Mouse (Mus musculus): ENCODE measurements around the gene Ugt8a. TPM values are rescaled to one million over a fixed set of nuclear protein-coding genes. Genes with fewer than 3 reads are reported as not detected.

Gene Ugt8a
- polyA plus RNA-seq, 1 experiment from 2014 or later, result 0.39 TPM

- 65% methylated on average over 3 of the region's 3 CpGs for WGBS (ENCODE audit: insufficient replicate concordance)
- ATAC-seq (no peak), DNase-seq (no peak)
- no peaks in the 10 kb centered on the region for H3K36me3 ChIP-seq (replicated peaks; ENCODE audit: insufficient read depth, low read length)
- H3K4me3 ChIP-seq (ENCODE audit: low read depth, low read length), result no peak overlapping the region
- no peak for TF ChIP-seq EP300 (IDR thresholded peaks at IDR 0.05; ENCODE audit: low read depth)
- no peak for TF ChIP-seq CTCF (IDR thresholded peaks at IDR 0.05; ENCODE audit: low read depth)
- H3K9ac ChIP-seq (replicated peaks), result no peak overlapping the region
- no peak overlapping the region for H3K4me2 ChIP-seq (ENCODE audit: low read depth, low read length)
- H3K27ac ChIP-seq (ENCODE audit: low read depth), result no peak overlapping the region
- no peaks in the 10 kb centered on the region for H3K27me3 ChIP-seq (ENCODE audit: insufficient read depth, low read length)
- no peaks in the 10 kb centered on the region for H3K9me3 ChIP-seq (ENCODE audit: low read length)
- H3K4me1 ChIP-seq (ENCODE audit: insufficient read depth), result no peaks in the 10 kb centered on the region
These were observed 17.9 kb upstream of the Ugt8a start for GRCm38 (mm10) chr3:125956196-125956885.

DNA sequence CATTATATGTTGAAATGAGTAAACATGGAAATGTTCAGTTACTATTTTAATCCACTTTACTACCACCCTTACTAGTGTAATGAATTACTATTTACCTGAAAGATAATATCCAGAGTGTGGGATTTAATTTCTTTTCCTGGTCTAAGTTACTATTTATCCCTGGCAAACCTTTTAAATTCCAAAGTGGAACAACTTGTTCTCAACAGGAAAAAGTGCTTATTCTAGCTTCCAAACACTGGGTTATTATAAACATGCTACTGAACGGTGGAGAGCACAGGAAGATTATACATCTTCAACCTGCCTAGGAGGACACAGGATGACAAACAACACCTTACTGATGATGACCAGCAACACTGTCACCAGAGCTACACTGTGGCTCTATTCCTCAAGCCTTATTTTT, 16.5 kb upstream of the Ugt8a start:
- Histone ChIP-seq H3K9me3 (ENCODE audit: low read length) (no peaks in the 10 kb centered on the region), H3K27ac (ENCODE audit: low read depth) (no peak overlapping the region), H3K4me1 (ENCODE audit: insufficient read depth) (no peaks in the 10 kb centered on the region), H3K4me2 (ENCODE audit: low read depth, low read length) (no peak overlapping the region), H3K36me3 (replicated peaks; ENCODE audit: insufficient read depth, low read length) (no peaks in the 10 kb centered on the region), H3K9ac (replicated peaks) (no peak overlapping the region), H3K4me3 (ENCODE audit: low read depth, low read length) (no peak overlapping the region), H3K27me3 (ENCODE audit: insufficient read depth, low read length) (no peaks in the 10 kb centered on the region)
- WGBS (ENCODE audit: insufficient replicate concordance), result 78% methylated on average over 1 of the region's 1 CpGs
- no peak for DNase-seq
- ATAC-seq, result no peak
- no peak for TF ChIP-seq EP300 (IDR thresholded peaks at IDR 0.05; ENCODE audit: low read depth)
- TF ChIP-seq CTCF (IDR thresholded peaks at IDR 0.05; ENCODE audit: low read depth), result no peak

- 52% methylated on average over 3 of the region's 3 CpGs for WGBS (ENCODE audit: insufficient replicate concordance)
- DNase-seq, result no peak
- ATAC-seq, result no peak
These were observed 2.4 kb upstream of the Ugt8a start for GRCm38 (mm10) chr3:125940811-125941210.

GRCm38 (mm10) chr3:125938756-125939109, 314 bp upstream of the Ugt8a start:
- Histone ChIP-seq H3K4me1 (ENCODE audit: insufficient read depth) (peaks cover 7% of the 10 kb centered on the region), H3K27me3 (ENCODE audit: insufficient read depth, low read length) (peaks cover 27% of the 10 kb centered on the region), H3K27ac (ENCODE audit: low read depth) (no peak overlapping the region), H3K9me3 (ENCODE audit: low read length) (no peaks in the 10 kb centered on the region), H3K4me2 (ENCODE audit: low read depth, low read length) (peak overlapping the region; percentile 69), H3K4me3 (ENCODE audit: low read depth, low read length) (peak overlapping the region; percentile 49), H3K36me3 (replicated peaks; ENCODE audit: insufficient read depth, low read length) (no peaks in the 10 kb centered on the region), H3K9ac (replicated peaks) (no peak overlapping the region)
- WGBS (ENCODE audit: insufficient replicate concordance), result 1% methylated on average over 20 of the region's 37 CpGs
- no peak for TF ChIP-seq CTCF (IDR thresholded peaks at IDR 0.05; ENCODE audit: low read depth)
- TF ChIP-seq EP300 (IDR thresholded peaks at IDR 0.05; ENCODE audit: low read depth), result no peak
- peak; percentile 15 for DNase-seq
- peak; percentile 46 for ATAC-seq

More at GRCm38 (mm10) chr3:125940811-125941210, 2.4 kb upstream of the Ugt8a start:
- Histone ChIP-seq H3K9me3 (ENCODE audit: low read length) (no peaks in the 10 kb centered on the region), H3K27me3 (ENCODE audit: insufficient read depth, low read length) (peaks cover 25% of the 10 kb centered on the region), H3K9ac (replicated peaks) (no peak overlapping the region), H3K4me3 (ENCODE audit: low read depth, low read length) (no peak overlapping the region), H3K4me2 (ENCODE audit: low read depth, low read length) (no peak overlapping the region), H3K27ac (ENCODE audit: low read depth) (no peak overlapping the region), H3K36me3 (replicated peaks; ENCODE audit: insufficient read depth, low read length) (no peaks in the 10 kb centered on the region), H3K4me1 (ENCODE audit: insufficient read depth) (peaks cover 7% of the 10 kb centered on the region)
- TF ChIP-seq EP300 (IDR thresholded peaks at IDR 0.05; ENCODE audit: low read depth) (no peak), CTCF (IDR thresholded peaks at IDR 0.05; ENCODE audit: low read depth) (no peak)

DNA sequence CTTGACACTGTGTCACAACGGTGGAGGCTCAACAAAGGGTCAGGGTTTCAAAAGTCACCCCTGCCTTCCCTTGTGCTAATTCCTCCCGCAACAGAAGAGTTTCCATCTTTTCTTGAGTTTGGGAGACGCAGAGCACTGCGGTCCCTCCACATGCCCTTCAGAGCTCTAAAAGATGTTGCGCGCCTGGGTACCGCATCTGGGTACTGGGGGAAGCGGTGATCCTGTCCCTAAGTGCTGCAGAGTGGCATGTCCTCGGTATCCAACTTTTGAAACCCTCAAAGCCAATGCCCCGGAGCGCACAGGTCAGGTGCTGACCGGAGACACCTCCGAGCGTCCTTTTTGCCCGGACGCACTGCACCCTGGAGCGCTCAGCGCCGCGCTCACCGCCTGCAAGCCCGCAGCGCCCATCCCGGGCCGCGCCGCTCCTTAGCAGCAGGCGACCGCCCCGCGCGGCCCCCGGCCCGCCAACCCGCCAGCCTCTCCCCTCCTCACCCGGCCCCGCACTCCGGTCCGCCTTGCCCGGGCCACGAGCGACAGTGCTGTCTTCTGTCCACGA, 805 bp downstream of the Ugt8a start:
- Histone ChIP-seq H3K27me3 (ENCODE audit: insufficient read depth, low read length) (peaks cover 27% of the 10 kb centered on the region), H3K36me3 (replicated peaks; ENCODE audit: insufficient read depth, low read length) (no peaks in the 10 kb centered on the region), H3K9me3 (ENCODE audit: low read length) (no peaks in the 10 kb centered on the region), H3K4me2 (ENCODE audit: low read depth, low read length) (peak overlapping the region; percentile 69), H3K27ac (ENCODE audit: low read depth) (no peak overlapping the region), H3K9ac (replicated peaks) (no peak overlapping the region; the same call in 1 of the 2 replicates), H3K4me1 (ENCODE audit: insufficient read depth) (peaks cover 7% of the 10 kb centered on the region), H3K4me3 (ENCODE audit: low read depth, low read length) (peak overlapping the region; percentile 49)
- ATAC-seq (peak; percentile 27), DNase-seq (no peak)
- TF ChIP-seq CTCF (IDR thresholded peaks at IDR 0.05; ENCODE audit: low read depth), result no peak
- no peak for TF ChIP-seq EP300 (IDR thresholded peaks at IDR 0.05; ENCODE audit: low read depth)
- WGBS (ENCODE audit: insufficient replicate concordance), result 4% methylated on average over 37 of the region's 43 CpGs

DNA sequence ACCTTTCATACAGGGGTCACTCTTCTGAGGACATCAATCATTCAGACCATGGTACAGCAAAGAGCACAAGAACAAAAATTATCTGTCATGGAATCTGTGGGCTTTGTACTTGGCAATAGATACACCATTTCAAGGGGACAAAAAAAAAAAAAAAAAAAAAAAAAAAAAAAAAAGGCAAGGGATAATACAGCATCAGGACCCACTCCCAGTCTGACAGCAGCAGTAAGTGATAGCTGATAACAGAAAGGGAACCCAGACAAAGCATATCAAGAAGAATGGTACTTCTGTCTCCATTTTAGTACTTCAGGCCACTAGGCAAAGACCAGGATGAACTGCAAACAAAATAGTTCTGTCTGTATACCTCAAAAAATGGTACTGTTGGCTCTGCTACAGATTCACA, 2.6 kb downstream of the Ugt8a start:
- peaks cover 7% of the 10 kb centered on the region for H3K4me1 ChIP-seq (ENCODE audit: insufficient read depth)
- no peak for ATAC-seq
- H3K4me2 ChIP-seq (ENCODE audit: low read depth, low read length), result no peak overlapping the region
- H3K9ac ChIP-seq (replicated peaks), result no peak overlapping the region
- TF ChIP-seq CTCF (IDR thresholded peaks at IDR 0.05; ENCODE audit: low read depth) (no peak), EP300 (IDR thresholded peaks at IDR 0.05; ENCODE audit: low read depth) (no peak)
- H3K36me3 ChIP-seq (replicated peaks; ENCODE audit: insufficient read depth, low read length), result no peaks in the 10 kb centered on the region
- DNase-seq, result no peak
- H3K27me3 ChIP-seq (ENCODE audit: insufficient read depth, low read length), result peaks cover 27% of the 10 kb centered on the region
- H3K4me3 ChIP-seq (ENCODE audit: low read depth, low read length), result no peak overlapping the region
- H3K9me3 ChIP-seq (ENCODE audit: low read length), result no peaks in the 10 kb centered on the region
- no peak overlapping the region for H3K27ac ChIP-seq (ENCODE audit: low read depth)
